Mouse (Mus musculus) cerebellum, postnatal 36 days (tissue): ENCODE measurements at regions not wholly inside any gene's neighbourhood (a gene's known extent, or its start where the extent isn't known, plus 50 kb on each side); places are given as distances from the start of the nearest gene placed in this dataset.

Source experiments
- DNase-seq, 2 experiments: peaks; one replicate each; pipeline ENCODE4 v3.0.0; 2021 to 2022; ENCODE audit warnings: mixed read lengths in 2 of 2

DNA sequence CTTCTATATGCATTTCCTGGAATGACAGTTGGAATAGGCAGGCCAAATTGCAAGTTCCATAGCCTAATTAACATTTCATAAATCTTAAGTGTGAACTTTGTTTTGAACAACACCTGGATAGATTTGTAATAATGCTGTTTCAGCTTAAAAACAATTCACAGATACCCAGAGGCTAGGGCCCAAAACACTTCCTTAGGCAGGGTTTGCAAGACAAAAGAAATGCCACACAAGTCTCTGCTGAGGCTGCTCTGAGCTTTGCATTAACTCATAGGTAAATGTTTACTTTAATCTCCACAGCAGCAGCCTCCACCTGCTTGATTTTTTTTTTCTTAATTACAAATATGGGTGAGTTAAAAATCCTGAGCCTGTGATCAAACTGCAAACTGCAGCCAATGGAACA is 118.4 kb downstream of the Gnat3 start:
- DNase-seq: no peak

GRCm38 (mm10) chr5:18082219-18082618 is 119.9 kb downstream of the Gnat3 start:
- no peak for DNase-seq

DNA sequence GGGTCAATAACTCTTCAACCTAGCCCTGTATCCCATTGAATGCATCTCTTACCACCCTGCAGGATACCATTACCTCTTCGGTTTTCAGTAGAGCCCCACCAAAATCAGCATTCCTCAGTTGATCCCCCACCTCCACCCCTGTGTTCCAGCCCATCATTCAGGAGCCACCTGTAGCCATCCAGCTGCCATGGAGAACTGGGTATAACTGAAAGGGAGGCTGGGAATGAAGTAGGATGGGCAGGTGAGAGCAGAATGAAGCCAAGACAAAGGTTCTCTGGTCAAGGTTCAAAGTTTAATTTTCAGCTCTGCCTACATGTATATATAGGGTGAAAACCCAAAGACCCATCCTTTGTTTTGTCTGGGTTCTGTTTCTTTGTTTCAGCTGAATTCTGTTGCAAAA is 121.4 kb downstream of the Gnat3 start:
- no peak for DNase-seq

- no peak for DNase-seq
These were observed 123.1 kb downstream of the Gnat3 start for GRCm38 (mm10) chr5:18085456-18085855.

DNA sequence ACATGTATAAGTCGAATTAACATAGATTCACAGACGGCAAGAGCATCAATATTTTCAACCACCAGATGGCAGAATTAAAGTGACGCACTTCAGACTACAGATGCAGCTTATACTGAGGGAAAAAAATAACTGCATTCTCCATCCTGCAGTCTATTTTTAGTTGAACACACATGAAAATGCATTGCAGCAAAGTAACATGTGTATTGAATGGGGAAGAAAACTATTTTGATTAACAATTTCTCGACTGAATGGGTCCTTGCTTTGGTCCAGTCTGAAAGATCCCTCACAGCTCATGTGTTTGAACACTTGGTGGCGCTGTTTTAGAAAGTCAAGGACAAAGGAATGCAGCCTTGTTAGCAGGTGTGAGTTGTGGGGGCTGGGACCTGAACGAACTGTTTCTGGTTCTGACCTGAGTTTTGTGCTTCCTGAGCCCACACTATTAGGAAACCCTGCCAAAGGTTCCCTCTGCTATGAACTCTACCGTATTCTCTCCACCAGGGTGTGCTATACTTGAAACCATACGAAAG is 125.6 kb downstream of the Gnat3 start:
- peak; percentile 44 to 65 for DNase-seq

GRCm38 (mm10) chr5:18089956-18090355 is 127.6 kb downstream of the Gnat3 start:
- DNase-seq: no peak

- no peak for DNase-seq
These were observed 152.7 kb downstream of the Gnat3 start for GRCm38 (mm10) chr5:18114905-18115689.

GRCm38 (mm10) chr5:18135794-18136678 is 173.7 kb downstream of the Gnat3 start:
- DNase-seq: no peak

DNA sequence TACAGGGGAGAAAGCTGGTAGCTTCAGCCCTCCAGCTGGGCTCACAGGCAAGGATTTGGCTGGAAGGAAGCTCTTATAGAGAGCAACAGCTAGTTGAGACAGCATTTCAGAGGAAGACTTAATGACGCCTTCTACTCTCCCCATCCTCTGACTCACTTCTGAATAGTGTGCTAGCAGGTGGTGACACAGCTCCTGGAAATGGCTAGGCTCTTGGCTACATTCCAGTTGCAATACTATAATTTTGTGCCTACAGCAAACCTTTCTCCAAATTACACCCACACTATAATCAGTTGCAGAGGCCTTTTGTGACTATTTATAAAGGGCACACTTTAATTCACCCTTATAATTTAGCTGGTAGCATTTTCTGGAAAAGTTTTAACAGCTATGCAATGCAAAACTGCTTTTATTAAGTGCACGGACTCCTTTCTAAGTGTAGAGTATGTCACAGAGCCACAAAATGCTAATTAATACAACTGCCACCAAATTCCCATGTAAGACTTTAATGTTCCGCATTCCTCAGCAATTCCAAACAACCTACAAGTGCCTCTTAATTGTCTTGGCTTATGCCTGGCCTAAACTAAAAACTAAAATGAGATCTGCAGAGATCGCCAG is 175.2 kb downstream of the Gnat3 start:
- DNase-seq: no peak

- no peak for DNase-seq
These were observed 189.9 kb downstream of the Gnat3 start for GRCm38 (mm10) chr5:18152241-18152640.

DNA sequence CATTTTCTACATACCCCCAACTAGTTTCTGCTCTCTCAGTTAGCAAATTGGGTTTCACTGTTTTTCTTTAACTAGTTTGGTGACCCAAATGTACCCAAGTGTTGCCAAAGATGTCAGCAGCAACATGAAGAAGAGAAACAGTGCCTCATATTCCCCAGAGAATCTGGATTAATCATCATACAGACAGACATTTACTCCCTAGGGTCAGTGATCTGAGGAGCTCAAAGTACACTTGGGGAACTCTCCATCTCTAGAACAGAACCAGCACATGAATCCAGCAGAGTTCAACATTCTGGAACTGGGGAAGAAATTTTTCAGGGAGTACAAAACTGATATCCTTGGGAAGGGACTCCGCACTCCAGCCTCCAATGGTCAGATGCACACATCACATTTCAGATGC is 191.4 kb downstream of the Gnat3 start:
- DNase-seq: no peak

DNA sequence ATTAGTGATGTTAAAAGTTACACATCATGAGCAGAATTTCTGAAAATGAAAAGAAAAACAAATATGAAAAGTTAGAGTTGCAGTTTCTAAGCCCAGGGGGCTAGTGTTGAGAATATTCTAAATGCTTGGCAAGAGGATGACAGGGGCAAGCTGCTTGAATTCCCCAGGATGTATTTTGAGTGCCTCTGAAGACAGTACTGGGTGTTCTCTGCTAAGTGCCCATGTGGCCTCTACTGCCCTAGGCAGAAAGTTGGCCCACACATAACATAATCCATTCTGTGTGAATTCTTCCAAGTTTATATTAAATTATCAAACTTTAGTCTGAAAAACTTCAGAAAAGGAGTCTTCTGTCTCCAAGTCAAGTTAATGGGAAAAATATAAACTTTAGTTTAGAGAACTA is 196.6 kb downstream of the Gnai1 start:
- DNase-seq: no peak

DNA sequence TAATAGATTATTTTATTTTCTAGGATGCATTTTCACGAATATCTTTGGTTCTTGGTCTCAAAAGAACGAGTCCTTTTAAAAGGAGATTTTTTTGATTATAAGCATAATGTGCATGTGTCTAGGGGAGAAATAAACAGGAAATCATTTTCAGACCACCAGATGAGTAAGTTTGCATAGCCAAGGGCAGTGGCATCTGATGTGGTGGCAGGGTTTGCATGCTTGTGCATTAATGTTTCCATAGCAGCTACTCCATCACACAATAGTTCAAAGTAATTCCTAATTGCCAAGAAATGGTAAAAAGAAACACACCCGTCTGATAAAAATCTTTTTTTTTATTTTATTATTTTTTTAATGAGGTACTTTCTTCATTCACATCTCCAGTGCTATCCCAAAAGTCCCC is 182.3 kb downstream of the Gnai1 start:
- no peak for DNase-seq

- DNase-seq: no peak
These were observed 148.6 kb downstream of the Gnai1 start for GRCm38 (mm10) chr5:18211395-18212057.
